In the genomic region with DNA sequence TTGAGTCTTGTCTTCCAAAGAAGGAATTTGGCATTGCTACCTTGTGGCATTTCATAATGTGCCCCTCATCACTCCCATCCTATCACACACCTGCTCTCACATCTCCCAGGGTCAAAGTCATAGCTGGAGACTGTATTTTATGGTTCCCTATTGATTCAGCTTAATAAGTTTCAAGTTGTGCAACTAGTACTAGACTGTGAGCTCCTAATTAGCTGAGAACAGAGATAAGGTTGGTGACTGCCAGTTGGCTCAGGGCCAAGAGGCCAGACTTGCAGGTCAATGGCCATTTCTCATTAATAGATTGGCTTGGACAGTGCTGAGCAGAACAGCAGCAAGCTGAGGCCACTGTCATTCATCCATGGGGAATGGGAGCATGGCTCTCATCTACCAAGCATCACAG, we compare ENCODE assay signal across 19 mouse cellular contexts. TPM values are rescaled to one million over a fixed set of nuclear protein-coding genes. Genes with fewer than 3 reads are reported as not detected.
DNase-seq lines count a peak whose midpoint lies in the region; ATAC-seq and TF ChIP-seq lines count a peak whose summit lies in the region.
"Had no signal": no experiment of that assay in that cellular context is flagged by ENCODE, and none has a peak within 500 bp of the region (broad histone marks: within the 10 kb centered on the region; RNA-seq: fewer than 3 reads in every experiment).

No protein-coding gene starts in this region.

- H3K9me3 ChIP-seq in lung, embryonic 14.5 days (ENCODE audit: low read depth, low read length) = no peaks in the 10 kb centered on the region
- H3K9me3 ChIP-seq in intestine, embryonic 16.5 days (ENCODE audit: control insufficient read depth, low read length) = no peaks in the 10 kb centered on the region
- no peaks in the 10 kb centered on the region for H3K9me3 ChIP-seq in hindbrain, embryonic 14.5 days (ENCODE audit: control insufficient read depth, low read length)
- H3K9me3 ChIP-seq: hindbrain, embryonic 13.5 days; midbrain, embryonic 12.5 days had no signal

- no peak for TF ChIP-seq POLR2A in lung, adult 2 months (IDR thresholded peaks at IDR 0.05; ENCODE audit: borderline replicate concordance, extremely low read depth, low read depth, low read length)

- no peak for ATAC-seq in lung, embryonic 14.5 days (ENCODE audit: insufficient read depth)
- ATAC-seq in intestine, embryonic 16.5 days = peak; percentile 87
- no peak for ATAC-seq in hindbrain, embryonic 14.5 days (ENCODE audit: low FRiP score)

- DNase-seq in cerebellum, postnatal 14 days = peak; percentile 27 to 44
- no peak for DNase-seq in cerebellum, adult 18-20 months
- DNase-seq in lung, embryonic 14.5 days = peak; percentile 34
- no peak for DNase-seq in lung, adult 2 months
- peak; percentile 15 for DNase-seq in lung, postnatal 36 days
- no peak for DNase-seq in right cerebral cortex, postnatal 36 days (ENCODE audit: low spot score in 2 of 2)
- no peak for DNase-seq in hindbrain, embryonic 14.5 days (ENCODE audit: low spot score)
- DNase-seq: adrenal gland, postnatal 14 days; B cell, adult 2 months; gastrocnemius, postnatal 10 days had no signal

- H3K9ac ChIP-seq in lung, embryonic 14.5 days = no peak overlapping the region
- no peak overlapping the region for H3K9ac ChIP-seq in intestine, embryonic 16.5 days (ENCODE audit: low read depth, low read length)
- no peak overlapping the region for H3K9ac ChIP-seq in hindbrain, embryonic 14.5 days
- H3K9ac ChIP-seq: hindbrain, embryonic 13.5 days; midbrain, embryonic 12.5 days had no signal

- H3K27me3 ChIP-seq in lung, embryonic 14.5 days (ENCODE audit: insufficient read depth, low read length) = no peaks in the 10 kb centered on the region
- H3K27me3 ChIP-seq in intestine, embryonic 16.5 days (replicated peaks; ENCODE audit: control insufficient read depth, insufficient read depth, low read length) = peaks cover 10% of the 10 kb centered on the region; the same call in 1 of the 2 replicates
- no peaks in the 10 kb centered on the region for H3K27me3 ChIP-seq in hindbrain, embryonic 14.5 days (ENCODE audit: control insufficient read depth, insufficient read depth, low read length)
- H3K27me3 ChIP-seq: hindbrain, embryonic 13.5 days; midbrain, embryonic 12.5 days had no signal

- H3K4me1 ChIP-seq in lung, embryonic 14.5 days (ENCODE audit: insufficient read depth) = no peaks in the 10 kb centered on the region
- no peaks in the 10 kb centered on the region for H3K4me1 ChIP-seq in lung, adult 2 months (ENCODE audit: control insufficient read depth, insufficient read depth, low read length)
- peaks cover 17% of the 10 kb centered on the region for H3K4me1 ChIP-seq in intestine, embryonic 16.5 days (ENCODE audit: control insufficient read depth, insufficient read depth, low read length)
- H3K4me1 ChIP-seq in hindbrain, embryonic 14.5 days (replicated peaks; ENCODE audit: control insufficient read depth, insufficient read depth, low read length) = no peaks in the 10 kb centered on the region
- H3K4me1 ChIP-seq: hindbrain, embryonic 13.5 days; midbrain, embryonic 12.5 days had no signal

- no peak overlapping the region for H3K27ac ChIP-seq in lung, embryonic 14.5 days (ENCODE audit: low read depth)
- H3K27ac ChIP-seq in intestine, embryonic 16.5 days (ENCODE audit: low read length) = no peak overlapping the region
- H3K27ac ChIP-seq in hindbrain, embryonic 14.5 days = no peak overlapping the region
- H3K27ac ChIP-seq: hindbrain, embryonic 13.5 days; macrophage; midbrain, embryonic 12.5 days had no signal

- H3K4me3 ChIP-seq in lung, embryonic 14.5 days (ENCODE audit: low read depth, low read length) = no peak overlapping the region
- no peak overlapping the region for H3K4me3 ChIP-seq in lung, adult 2 months (replicated peaks; ENCODE audit: extremely low read depth, low read depth, low read length)
- no peak overlapping the region for H3K4me3 ChIP-seq in intestine, embryonic 16.5 days (ENCODE audit: low read length)
- no peak overlapping the region for H3K4me3 ChIP-seq in hindbrain, embryonic 14.5 days (replicated peaks; ENCODE audit: low read length)
- H3K4me3 ChIP-seq: hindbrain, embryonic 13.5 days; midbrain, embryonic 12.5 days had no signal

- H3K36me3 ChIP-seq in lung, embryonic 14.5 days (ENCODE audit: insufficient read depth) = no peaks in the 10 kb centered on the region
- H3K36me3 ChIP-seq in intestine, embryonic 16.5 days (ENCODE audit: control insufficient read depth, insufficient read depth, low read length) = no peaks in the 10 kb centered on the region
- H3K36me3 ChIP-seq in hindbrain, embryonic 14.5 days (replicated peaks; ENCODE audit: control insufficient read depth, insufficient read depth) = no peaks in the 10 kb centered on the region
- H3K36me3 ChIP-seq: hindbrain, embryonic 13.5 days; midbrain, embryonic 12.5 days had no signal

- H3K4me2 ChIP-seq in lung, embryonic 14.5 days = no peak overlapping the region
- H3K4me2 ChIP-seq in intestine, embryonic 16.5 days (ENCODE audit: low read depth, low read length) = no peak overlapping the region
- H3K4me2 ChIP-seq in hindbrain, embryonic 14.5 days (replicated peaks) = no peak overlapping the region
- H3K4me2 ChIP-seq: hindbrain, embryonic 13.5 days; midbrain, embryonic 12.5 days had no signal

- TF ChIP-seq CTCF in lung, embryonic 14.5 days (IDR thresholded peaks at IDR 0.05; ENCODE audit: low read depth) = no peak
- TF ChIP-seq CTCF in lung, adult 2 months (IDR thresholded peaks at IDR 0.05; ENCODE audit: insufficient read depth, low read length) = no peak

RNA-seq across cellular contexts. Expression of gene 2210407C18Rik, which starts 1.3 kb away (rescaled TPM):
- polyA plus RNA-seq in lung, embryonic 14.5 days (2014; fragmentation: Nextera tagmentation; extraction: Ambion mirVana) = not detected in 2 replicates
- not detected in 2 replicates for polyA plus RNA-seq in lung, adult 2 months (2012; rRNA removed)
- polyA plus RNA-seq in intestine, embryonic 16.5 days (2015; fragmentation: Nextera tagmentation; extraction: Ambion mirVana) = 0.51 TPM in 1 of 2 replicates, not detected in the other
- polyA plus RNA-seq in hindbrain, embryonic 14.5 days (2014; fragmentation: Nextera tagmentation; extraction: Ambion mirVana) = not detected in 2 replicates
- polyA plus RNA-seq: forebrain, embryonic 11.5 days; frontal cortex, adult 2 months; heart, embryonic 16.5 days; hindbrain, embryonic 13.5 days; limb, embryonic 14.5 days; macrophage; midbrain, embryonic 12.5 days; neural tube, embryonic 14.5 days had no signal

RNA-seq across cellular contexts. Expression of gene Olfr323, which starts 15.8 kb away (rescaled TPM):
- polyA plus RNA-seq in lung, embryonic 14.5 days (2014; fragmentation: Nextera tagmentation; extraction: Ambion mirVana) = not detected in 2 replicates
- not detected in 2 replicates for polyA plus RNA-seq in lung, adult 2 months (2012; rRNA removed)
- not detected in 2 replicates for polyA plus RNA-seq in intestine, embryonic 16.5 days (2015; fragmentation: Nextera tagmentation; extraction: Ambion mirVana)
- polyA plus RNA-seq in hindbrain, embryonic 14.5 days (2014; fragmentation: Nextera tagmentation; extraction: Ambion mirVana) = not detected in 2 replicates
- polyA plus RNA-seq: forebrain, embryonic 11.5 days; frontal cortex, adult 2 months; heart, embryonic 16.5 days; hindbrain, embryonic 13.5 days; limb, embryonic 14.5 days; macrophage; midbrain, embryonic 12.5 days; neural tube, embryonic 14.5 days had no signal

RNA-seq across cellular contexts. Expression of gene Olfr324, which starts 19.6 kb away (rescaled TPM):
- polyA plus RNA-seq in lung, embryonic 14.5 days (2014; fragmentation: Nextera tagmentation; extraction: Ambion mirVana) = not detected in 2 replicates
- polyA plus RNA-seq in lung, adult 2 months (2012; rRNA removed) = not detected in 2 replicates
- polyA plus RNA-seq in intestine, embryonic 16.5 days (2015; fragmentation: Nextera tagmentation; extraction: Ambion mirVana) = not detected in 2 replicates
- polyA plus RNA-seq in hindbrain, embryonic 14.5 days (2014; fragmentation: Nextera tagmentation; extraction: Ambion mirVana) = 0.25 TPM in 1 of 2 replicates, not detected in the other
- polyA plus RNA-seq: forebrain, embryonic 11.5 days; heart, embryonic 16.5 days; hindbrain, embryonic 13.5 days; limb, embryonic 14.5 days; macrophage; midbrain, embryonic 12.5 days had no signal

RNA-seq across cellular contexts. Expression of gene Trim58, which starts 25.7 kb away (rescaled TPM):
- polyA plus RNA-seq in lung, embryonic 14.5 days (2014; fragmentation: Nextera tagmentation; extraction: Ambion mirVana) = 0.11 TPM in 1 of 2 replicates, not detected in the other
- 0.08 TPM in 1 of 2 replicates, not detected in the other for polyA plus RNA-seq in lung, adult 2 months (2012; rRNA removed)
- polyA plus RNA-seq in intestine, embryonic 16.5 days (2015; fragmentation: Nextera tagmentation; extraction: Ambion mirVana) = 0.12 and 0.27 TPM in 2 replicates
- polyA plus RNA-seq in hindbrain, embryonic 14.5 days (2014; fragmentation: Nextera tagmentation; extraction: Ambion mirVana) = 0.20 TPM in 1 of 2 replicates, not detected in the other
- polyA plus RNA-seq: macrophage had no signal

RNA-seq across cellular contexts. Expression of gene Olfr325, which starts 37.0 kb away (rescaled TPM):
- not detected in 2 replicates for polyA plus RNA-seq in lung, embryonic 14.5 days (2014; fragmentation: Nextera tagmentation; extraction: Ambion mirVana)
- not detected in 2 replicates for polyA plus RNA-seq in lung, adult 2 months (2012; rRNA removed)
- polyA plus RNA-seq in intestine, embryonic 16.5 days (2015; fragmentation: Nextera tagmentation; extraction: Ambion mirVana) = not detected in 2 replicates
- polyA plus RNA-seq in hindbrain, embryonic 14.5 days (2014; fragmentation: Nextera tagmentation; extraction: Ambion mirVana) = not detected in 2 replicates
- polyA plus RNA-seq: forebrain, embryonic 11.5 days; frontal cortex, adult 2 months; heart, embryonic 16.5 days; hindbrain, embryonic 13.5 days; limb, embryonic 14.5 days; macrophage; midbrain, embryonic 12.5 days; neural tube, embryonic 14.5 days had no signal

Comparison
In these comparisons a context has a peak if more than half of its experiments do, and no peak if none do; other contexts are left out.
1. DNase-seq: peak in cerebellum, postnatal 14 days (2 of 2), lung, embryonic 14.5 days (single experiment) and lung, postnatal 36 days (single experiment); none in cerebellum, adult 18-20 months (0 of 2), lung, adult 2 months (single experiment), right cerebral cortex, postnatal 36 days (0 of 2) and hindbrain, embryonic 14.5 days (single experiment).